Mouse (Mus musculus): ENCODE data around the gene Arhgap31. TPM values are rescaled to one million over a fixed set of nuclear protein-coding genes. Genes with fewer than 3 reads are reported as not detected.

Gene Arhgap31
- polyA plus RNA-seq, 1 experiment from 2014 or later: 14.3 TPM

DNA sequence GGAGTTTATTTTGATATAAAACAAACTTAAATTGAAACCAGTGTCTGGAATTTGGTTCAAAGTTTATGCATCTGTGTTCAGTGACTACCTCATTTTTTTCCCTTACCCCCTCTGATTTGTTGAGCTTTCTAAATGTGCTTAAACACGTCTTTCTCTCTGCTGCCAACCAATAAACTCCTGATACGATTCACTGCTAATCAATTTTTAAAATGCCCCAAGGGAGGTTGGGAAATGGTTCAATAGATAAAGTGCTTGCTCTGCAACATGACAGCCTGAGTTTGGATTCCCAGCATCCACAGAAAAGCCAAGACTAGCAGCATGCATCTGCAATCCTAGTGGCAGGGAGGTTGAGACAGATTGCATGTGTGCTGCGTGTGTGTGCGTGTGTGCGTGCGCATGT, 99.4 kb downstream of the Arhgap31 start:
- H3K4me3 ChIP-seq: no peak overlapping the region
- WGBS: 83% methylated on average over 6 of the region's 6 CpGs
- H3K9me3 ChIP-seq: 0 out of 2 replicates have a peak, but pooled peaks cover 9% of the 10 kb centered on the region

DNA sequence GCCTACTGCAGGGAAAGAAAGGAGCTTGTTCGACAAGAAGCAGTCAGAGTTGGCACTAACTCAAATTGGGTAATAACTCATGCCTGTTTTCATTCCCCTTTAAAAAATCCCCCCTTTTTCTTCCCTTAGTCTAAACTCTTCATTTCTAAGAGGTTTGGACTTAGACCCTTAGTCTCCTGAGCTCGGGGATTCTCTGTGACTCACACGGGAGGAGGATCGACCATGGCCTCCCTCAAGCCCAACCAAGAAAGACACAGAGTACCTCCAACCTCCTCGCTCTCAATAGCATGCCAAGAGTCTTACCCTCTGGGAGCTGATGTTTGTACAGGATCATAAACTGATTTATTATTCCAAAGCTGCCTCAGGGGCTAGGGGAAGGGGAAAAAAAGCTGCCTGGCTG, 100.4 kb downstream of the Arhgap31 start:
- no peak for ATAC-seq (ENCODE audit: insufficient number of reproducible peaks, insufficient read depth, low FRiP score, low TSS enrichment)
- no peak overlapping the region for H3K27ac ChIP-seq

More for the DNA sequence above, 99.4 kb downstream of the Arhgap31 start:
- peaks cover 16% of the 10 kb centered on the region for H3K36me3 ChIP-seq
- no peak for ATAC-seq (ENCODE audit: insufficient number of reproducible peaks, insufficient read depth, low FRiP score, low TSS enrichment)
- H3K27me3 ChIP-seq: no peaks in the 10 kb centered on the region
- H3K4me1 ChIP-seq: peaks cover 4% of the 10 kb centered on the region; the same call in 1 of the 2 replicates
- no peak overlapping the region for H3K27ac ChIP-seq
- no peak overlapping the region for H3K9ac ChIP-seq
- H3K4me2 ChIP-seq (replicated peaks): no peak overlapping the region

DNA sequence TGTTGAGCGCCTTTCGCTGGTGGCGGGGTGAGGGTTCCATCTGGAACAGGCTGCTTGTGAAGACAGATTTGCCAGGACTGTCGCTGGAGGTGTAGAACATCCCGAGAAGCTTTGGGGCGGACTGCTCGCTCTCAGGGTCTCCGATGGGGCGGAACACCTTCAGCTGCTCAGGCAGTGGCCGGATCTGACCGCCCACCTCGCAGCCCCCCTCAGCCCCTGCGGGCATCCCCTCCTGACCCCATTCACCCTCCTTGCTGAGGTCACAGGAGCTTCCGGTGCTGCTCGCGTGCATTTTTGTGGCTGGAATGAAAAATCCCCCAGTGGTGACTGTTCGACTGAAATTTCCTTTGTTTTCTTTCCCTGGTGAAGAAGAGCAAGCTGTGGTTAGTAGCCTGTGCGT, 104.0 kb downstream of the Arhgap31 start:
- H3K27me3 ChIP-seq: no peaks in the 10 kb centered on the region
- H3K4me3 ChIP-seq: no peak overlapping the region
- WGBS: 63% methylated on average over 18 of the region's 18 CpGs
- ATAC-seq (ENCODE audit: insufficient number of reproducible peaks, insufficient read depth, low FRiP score, low TSS enrichment): no peak
- peaks cover 4% of the 10 kb centered on the region; the same call in 1 of the 2 replicates for H3K4me1 ChIP-seq
- no peak overlapping the region for H3K27ac ChIP-seq
- peaks cover 21% of the 10 kb centered on the region for H3K36me3 ChIP-seq
- H3K4me2 ChIP-seq (replicated peaks): no peak overlapping the region
- no peak overlapping the region for H3K9ac ChIP-seq
- H3K9me3 ChIP-seq: 0 out of 2 replicates have a peak, but pooled peaks cover 9% of the 10 kb centered on the region

More for the DNA sequence above, 100.4 kb downstream of the Arhgap31 start:
- no peak overlapping the region for H3K4me3 ChIP-seq
- no peaks in the 10 kb centered on the region for H3K27me3 ChIP-seq
- no peak overlapping the region for H3K4me2 ChIP-seq (replicated peaks)
- H3K36me3 ChIP-seq: peaks cover 18% of the 10 kb centered on the region
- H3K9ac ChIP-seq: no peak overlapping the region
- H3K9me3 ChIP-seq: 0 out of 2 replicates have a peak, but pooled peaks cover 9% of the 10 kb centered on the region
- WGBS: 61% methylated on average over 5 of the region's 5 CpGs
- peaks cover 4% of the 10 kb centered on the region; the same call in 1 of the 2 replicates for H3K4me1 ChIP-seq

DNA sequence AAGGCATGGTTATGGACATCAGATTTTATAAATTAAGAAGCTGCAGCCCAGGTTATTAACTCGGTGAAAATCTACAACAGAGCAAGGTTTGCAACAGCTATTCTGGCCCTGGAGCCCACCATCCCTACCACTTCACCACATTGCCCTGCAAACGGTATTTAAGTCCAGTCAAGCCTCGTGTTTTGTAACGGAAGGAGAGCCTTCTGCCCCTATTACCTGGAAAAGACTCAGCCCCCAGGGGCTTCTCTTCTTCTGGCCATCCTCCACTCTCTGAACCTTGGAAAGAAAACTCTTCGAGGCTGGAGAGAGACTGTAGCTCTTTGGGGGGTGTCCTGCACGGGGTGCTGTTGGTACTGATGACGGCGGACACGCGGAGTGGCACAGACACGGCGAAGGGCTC, 104.4 kb downstream of the Arhgap31 start:
- Histone ChIP-seq H3K9me3 (0 out of 2 replicates have a peak, but pooled peaks cover 9% of the 10 kb centered on the region), H3K4me3 (no peak overlapping the region), H3K27me3 (no peaks in the 10 kb centered on the region), H3K36me3 (peaks cover 20% of the 10 kb centered on the region), H3K9ac (no peak overlapping the region), H3K4me2 (replicated peaks) (no peak overlapping the region), H3K27ac (no peak overlapping the region), H3K4me1 (peaks cover 4% of the 10 kb centered on the region; the same call in 1 of the 2 replicates)
- WGBS: 76% methylated on average over 12 of the region's 12 CpGs
- no peak for ATAC-seq (ENCODE audit: insufficient number of reproducible peaks, insufficient read depth, low FRiP score, low TSS enrichment)

DNA sequence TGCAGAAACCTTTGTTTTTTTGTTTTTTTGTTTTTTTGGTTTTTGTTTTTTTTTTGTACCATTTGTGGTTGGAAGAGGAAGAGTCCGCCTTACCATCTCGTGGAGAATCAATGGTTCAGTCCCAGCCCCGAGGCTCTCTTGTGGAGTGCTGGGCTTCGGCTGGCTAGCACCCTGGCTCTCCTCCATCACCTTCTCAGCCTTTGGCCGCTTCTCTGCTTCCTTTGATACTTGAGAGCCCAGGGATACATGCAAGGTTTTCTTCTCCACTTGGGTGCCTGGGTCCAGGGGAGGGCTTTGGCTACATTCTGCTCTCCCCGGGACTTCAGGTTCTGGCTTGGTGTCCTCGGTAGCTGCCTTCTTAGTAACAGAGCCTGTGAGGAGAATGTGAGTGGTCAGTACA, 106.6 kb downstream of the Arhgap31 start:
- Histone ChIP-seq H3K9me3 (0 out of 2 replicates have a peak, but pooled peaks cover 9% of the 10 kb centered on the region), H3K36me3 (peaks cover 40% of the 10 kb centered on the region), H3K4me3 (no peak overlapping the region), H3K9ac (no peak overlapping the region), H3K27me3 (no peaks in the 10 kb centered on the region), H3K4me2 (replicated peaks) (no peak overlapping the region), H3K27ac (no peak overlapping the region), H3K4me1 (no peaks in the 10 kb centered on the region)
- ATAC-seq (ENCODE audit: insufficient number of reproducible peaks, insufficient read depth, low FRiP score, low TSS enrichment): no peak
- WGBS: 89% methylated on average over 7 of the region's 7 CpGs

DNA sequence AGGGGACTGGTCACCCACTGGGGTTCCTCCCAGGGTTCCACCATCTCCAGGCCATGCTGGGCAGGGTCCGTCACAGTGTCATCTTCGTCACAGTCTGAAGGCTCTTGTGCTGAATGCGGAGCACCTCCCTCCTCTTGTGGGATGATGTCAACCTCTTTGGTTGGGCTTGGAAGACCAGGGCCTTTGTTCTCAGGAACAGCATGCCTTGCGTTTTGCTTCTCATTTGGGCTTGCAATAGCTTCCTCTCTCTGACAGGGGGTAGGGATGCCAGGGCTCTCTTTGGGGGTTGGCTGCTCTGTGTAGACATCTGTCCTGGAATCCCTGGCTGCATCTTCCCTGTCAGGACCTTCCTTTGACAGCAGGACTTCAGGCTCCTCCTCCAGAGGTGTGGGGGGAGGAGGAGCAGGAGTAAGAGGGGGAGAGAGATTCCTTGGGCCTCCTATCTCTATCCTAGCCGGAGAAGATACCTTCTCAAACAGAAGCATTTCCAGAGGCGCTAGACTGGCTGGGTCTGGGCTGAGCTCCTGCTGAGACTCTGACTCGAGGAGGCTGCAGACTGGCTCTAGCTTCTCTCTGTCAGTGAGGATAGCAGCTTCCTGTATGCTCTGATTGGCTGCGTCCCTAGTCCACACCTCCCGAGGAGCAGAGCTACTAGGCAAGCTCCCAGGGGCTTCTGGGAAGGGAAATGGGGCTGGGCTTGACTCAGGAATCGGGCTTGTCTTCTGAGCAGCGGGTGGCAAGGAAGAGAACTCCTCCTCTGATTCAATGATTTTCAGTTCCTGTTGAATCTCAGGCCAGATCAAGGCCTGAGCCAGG, 109.9 kb downstream of the Arhgap31 start:
- 0 out of 2 replicates have a peak overlapping the region, but pooled peaks have one; percentile 11 for H3K4me2 ChIP-seq (replicated peaks)
- peaks cover 28% of the 10 kb centered on the region for H3K36me3 ChIP-seq
- 47% methylated on average over 11 of the region's 11 CpGs for WGBS

DNA sequence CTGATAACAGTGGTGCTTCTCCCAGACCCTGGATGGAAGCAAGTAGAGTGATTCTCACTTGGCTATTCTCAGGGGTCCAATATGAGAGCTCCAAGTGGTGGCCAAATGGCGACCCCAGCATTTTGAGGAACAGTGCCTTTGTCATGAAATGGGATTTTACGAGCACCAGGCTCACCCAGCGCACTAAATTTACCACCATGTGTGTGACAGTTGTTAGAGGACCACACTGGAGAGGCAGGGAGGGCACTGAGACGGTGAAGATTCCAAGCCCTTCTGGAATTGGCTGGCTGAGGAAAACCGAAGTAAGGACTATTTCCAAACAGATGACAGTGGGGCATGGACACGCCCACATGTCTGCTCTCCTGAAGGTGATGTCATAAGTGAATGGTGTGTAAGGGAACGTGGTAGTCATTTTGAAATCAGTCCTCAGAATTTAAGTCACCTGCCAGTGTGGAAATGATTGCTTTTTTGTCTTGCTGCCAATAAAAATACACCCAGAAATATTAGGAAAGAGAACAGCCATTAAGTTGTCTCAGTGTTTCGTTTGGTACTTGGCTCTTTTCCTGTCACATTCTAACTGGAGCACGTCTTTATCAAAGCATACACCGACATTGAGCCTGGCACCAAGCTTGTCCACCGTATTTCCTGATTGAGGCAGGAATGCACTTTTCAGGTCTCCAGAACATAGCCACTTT, 113.9 kb downstream of the Arhgap31 start:
- Histone ChIP-seq H3K27ac (no peak overlapping the region), H3K4me2 (replicated peaks) (no peak overlapping the region), H3K27me3 (no peaks in the 10 kb centered on the region), H3K4me1 (no peaks in the 10 kb centered on the region), H3K36me3 (peaks cover 21% of the 10 kb centered on the region), H3K9me3 (no peaks in the 10 kb centered on the region), H3K9ac (no peak overlapping the region), H3K4me3 (no peak overlapping the region)
- no peak for ATAC-seq (ENCODE audit: insufficient number of reproducible peaks, insufficient read depth, low FRiP score, low TSS enrichment)
- whole genome bisulfite sequencing: 82% methylated on average over 11 of the region's 11 CpGs

More for the DNA sequence above, 109.9 kb downstream of the Arhgap31 start:
- ATAC-seq (ENCODE audit: insufficient number of reproducible peaks, insufficient read depth, low FRiP score, low TSS enrichment): no peak
- Histone ChIP-seq H3K9me3 (no peaks in the 10 kb centered on the region), H3K9ac (no peak overlapping the region), H3K4me3 (no peak overlapping the region), H3K4me1 (no peaks in the 10 kb centered on the region), H3K27me3 (no peaks in the 10 kb centered on the region), H3K27ac (no peak overlapping the region)

DNA sequence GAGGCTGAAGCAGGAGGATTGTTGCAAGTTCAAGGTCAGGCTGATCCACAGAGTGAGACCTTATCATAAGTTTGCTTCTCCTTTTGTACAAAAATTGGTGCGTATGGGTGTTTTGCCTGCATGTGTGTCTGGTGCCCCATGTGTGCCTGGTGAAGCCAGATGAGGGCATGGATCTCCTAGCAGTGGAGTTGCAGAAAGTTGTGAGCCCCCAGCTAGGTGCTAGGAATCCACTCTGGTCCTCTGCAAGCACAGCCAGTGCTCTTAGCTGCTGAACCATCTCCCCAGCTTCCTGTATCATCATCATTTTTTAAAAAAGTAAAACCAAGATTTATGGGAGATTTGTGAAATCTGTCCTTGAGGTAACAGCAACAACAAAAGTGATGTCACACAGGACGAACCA, 116.4 kb downstream of the Arhgap31 start:
- Histone ChIP-seq H3K36me3 (peaks cover 20% of the 10 kb centered on the region), H3K9ac (no peak overlapping the region), H3K4me3 (no peak overlapping the region), H3K27ac (no peak overlapping the region), H3K27me3 (no peaks in the 10 kb centered on the region), H3K4me2 (replicated peaks) (no peak overlapping the region), H3K9me3 (no peaks in the 10 kb centered on the region), H3K4me1 (no peaks in the 10 kb centered on the region)
- WGBS: 94% methylated on average over 2 of the region's 2 CpGs
- ATAC-seq (ENCODE audit: insufficient number of reproducible peaks, insufficient read depth, low FRiP score, low TSS enrichment): no peak

DNA sequence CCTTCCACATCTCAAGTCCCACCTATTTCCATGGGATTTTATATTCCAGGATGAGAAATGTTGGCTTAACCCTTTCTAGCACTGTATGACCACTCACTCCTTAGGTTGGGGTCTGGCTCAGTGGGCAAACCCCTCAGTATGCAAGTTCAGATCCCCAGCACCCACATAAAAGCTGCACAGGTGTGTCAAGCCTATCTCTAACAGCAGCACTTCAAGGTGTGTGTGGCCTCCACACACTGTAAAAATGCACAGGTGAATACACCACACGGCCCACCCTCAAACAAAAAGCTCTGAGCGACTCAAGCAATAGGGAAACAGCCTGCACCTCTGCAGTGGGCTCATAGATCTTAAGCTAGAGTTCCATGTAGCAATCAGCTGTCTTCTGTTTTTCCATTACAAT, 117.0 kb downstream of the Arhgap31 start:
- H3K9me3 ChIP-seq: no peaks in the 10 kb centered on the region
- no peak overlapping the region for H3K4me2 ChIP-seq (replicated peaks)
- no peaks in the 10 kb centered on the region for H3K27me3 ChIP-seq
- ATAC-seq (ENCODE audit: insufficient number of reproducible peaks, insufficient read depth, low FRiP score, low TSS enrichment): no peak
- H3K4me1 ChIP-seq: no peaks in the 10 kb centered on the region
- WGBS: 84% methylated on average over 2 of the region's 2 CpGs
- H3K4me3 ChIP-seq: no peak overlapping the region
- peaks cover 23% of the 10 kb centered on the region for H3K36me3 ChIP-seq
- no peak overlapping the region for H3K9ac ChIP-seq
- H3K27ac ChIP-seq: no peak overlapping the region

DNA sequence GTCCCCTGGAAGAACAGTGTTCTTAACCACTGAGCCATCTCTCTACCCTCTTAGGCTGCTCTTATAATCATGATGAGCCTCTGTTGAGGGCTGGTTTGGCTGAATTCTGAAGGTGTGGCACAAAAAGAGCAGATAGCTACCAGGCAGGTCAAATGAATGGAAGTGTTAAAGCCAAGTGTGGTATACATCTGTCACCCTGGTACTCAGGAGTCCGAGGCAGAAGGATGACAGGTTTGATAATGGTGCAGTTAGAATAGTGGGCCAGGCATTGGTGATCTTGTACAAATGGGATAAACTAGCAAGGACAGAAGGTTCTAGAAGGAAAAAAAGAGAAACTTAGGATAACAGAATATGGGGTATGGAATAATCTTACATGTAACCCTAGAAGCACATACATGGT, 118.6 kb downstream of the Arhgap31 start:
- Histone ChIP-seq H3K9ac (no peak overlapping the region), H3K27me3 (no peaks in the 10 kb centered on the region), H3K4me2 (replicated peaks) (no peak overlapping the region), H3K27ac (no peak overlapping the region), H3K36me3 (peaks cover 30% of the 10 kb centered on the region), H3K4me3 (no peak overlapping the region), H3K9me3 (no peaks in the 10 kb centered on the region), H3K4me1 (no peaks in the 10 kb centered on the region)
- WGBS: 86% methylated on average over 1 of the region's 1 CpGs
- ATAC-seq (ENCODE audit: insufficient number of reproducible peaks, insufficient read depth, low FRiP score, low TSS enrichment): no peak

DNA sequence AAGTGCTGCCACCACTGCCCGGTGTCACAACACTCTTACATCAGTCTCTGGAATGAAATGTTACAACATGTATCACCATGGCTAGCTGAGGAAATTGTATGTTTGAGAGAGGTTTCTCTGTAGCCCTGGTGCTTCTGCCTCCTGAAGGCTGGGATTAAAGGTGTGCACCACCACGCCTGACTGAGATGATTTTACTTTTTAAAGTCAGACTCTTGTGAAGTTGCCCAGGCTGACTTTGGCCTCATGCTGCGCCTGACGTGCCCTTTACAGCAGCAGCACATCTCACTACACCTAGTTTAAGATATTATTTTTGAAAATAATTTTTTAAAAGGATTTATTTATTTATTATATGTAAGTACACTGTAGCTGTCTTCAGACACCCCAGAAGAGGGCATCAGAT, 120.1 kb downstream of the Arhgap31 start:
- Histone ChIP-seq H3K36me3 (peaks cover 44% of the 10 kb centered on the region), H3K9ac (no peak overlapping the region), H3K4me1 (no peaks in the 10 kb centered on the region), H3K4me3 (no peak overlapping the region), H3K4me2 (replicated peaks) (no peak overlapping the region), H3K27me3 (no peaks in the 10 kb centered on the region), H3K9me3 (no peaks in the 10 kb centered on the region), H3K27ac (no peak overlapping the region)
- 98% methylated on average over 4 of the region's 4 CpGs for WGBS
- ATAC-seq (ENCODE audit: insufficient number of reproducible peaks, insufficient read depth, low FRiP score, low TSS enrichment): no peak
